Mouse (Mus musculus) brain, embryonic 14.5 days (tissue): ENCODE results near the gene Tiam2.

Source experiments
- CTCF ChIP-seq: fragments of 200-500 bp; IDR thresholded peaks from 2 replicates; pipeline ENCODE4 v1.5.1; 2012; ENCODE audit warnings: inconsistent platforms, mild to moderate bottlenecking, moderate library complexity, borderline replicate concordance; ENCODE audit not compliant: insufficient read depth, insufficient read length; ENCODE audit errors: extremely low read depth
- POLR2A ChIP-seq: fragments of 200-500 bp; IDR thresholded peaks from 2 replicates; pipeline ENCODE4 v1.6.1; 2012; ENCODE audit warnings: mild to moderate bottlenecking, inconsistent platforms, borderline replicate concordance; ENCODE audit not compliant: poor library complexity, insufficient read depth, insufficient read length, severe bottlenecking; ENCODE audit errors: extremely low read depth

- TF ChIP-seq CTCF (no peak), POLR2A (no peak)
Observed at GRCm38 (mm10) chr17:3481576-3482575, 155.5 kb downstream of the Tiam2 start.
